Mouse (Mus musculus): ENCODE measurements around the gene Ptk6.

Ptk6 gene

DNA sequence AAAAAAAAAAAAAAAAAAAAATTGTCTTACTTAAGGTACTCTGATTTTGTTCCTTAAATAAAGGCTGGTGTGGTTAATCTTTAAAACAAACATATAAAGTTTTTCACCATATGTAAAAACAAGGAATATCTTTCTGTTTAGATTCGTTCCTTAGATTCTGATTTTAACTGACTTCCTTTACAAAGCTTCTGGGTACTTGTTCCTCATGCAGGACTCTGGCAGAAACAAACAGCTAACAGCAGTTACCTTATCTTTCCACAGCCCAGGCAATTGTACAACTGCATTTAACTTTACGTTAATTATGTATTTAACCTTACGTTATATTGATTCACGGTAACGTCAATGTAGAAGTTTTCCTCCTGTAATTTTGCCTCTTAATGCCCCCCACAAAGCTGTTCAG, 36.1 kb downstream of the Ptk6 start:
- DNase-seq (ENCODE audit: extremely low spot score, low read depth, low spot score), result no peak

GRCm38 (mm10) chr2:181160821-181161220, 41.8 kb downstream of the Ptk6 start:
- no peak for DNase-seq (ENCODE audit: extremely low spot score, low read depth, low spot score)

- DNase-seq (ENCODE audit: extremely low spot score, low read depth, low spot score), result no peak
These were observed 42.8 kb downstream of the Ptk6 start for GRCm38 (mm10) chr2:181159771-181160170.

DNA sequence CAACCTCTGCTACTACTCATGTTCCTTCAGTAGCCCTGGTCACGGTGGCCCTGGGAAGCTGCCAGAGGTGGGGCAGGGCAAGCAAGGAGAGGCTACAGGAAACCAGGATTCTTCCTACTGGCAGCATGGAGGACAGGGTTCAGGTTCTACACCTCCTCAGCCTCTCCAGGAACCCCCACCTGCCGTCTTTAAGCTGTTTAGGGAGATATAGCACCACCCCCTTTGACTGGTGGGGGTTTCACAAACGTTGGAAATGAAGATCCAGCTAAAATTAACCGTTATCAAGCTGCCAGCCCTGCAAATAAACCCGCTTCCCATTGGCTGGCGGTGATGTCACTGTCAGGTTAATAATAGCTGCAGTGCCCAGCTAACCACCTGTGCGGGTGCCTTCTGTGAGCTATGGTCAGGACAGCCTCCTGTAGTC, 43.5 kb downstream of the Ptk6 start:
- no peak for DNase-seq (ENCODE audit: extremely low spot score, low read depth, low spot score)

- no peak for DNase-seq (ENCODE audit: extremely low spot score, low read depth, low spot score)
These were observed 44.1 kb downstream of the Ptk6 start for GRCm38 (mm10) chr2:181158471-181158870.

DNA sequence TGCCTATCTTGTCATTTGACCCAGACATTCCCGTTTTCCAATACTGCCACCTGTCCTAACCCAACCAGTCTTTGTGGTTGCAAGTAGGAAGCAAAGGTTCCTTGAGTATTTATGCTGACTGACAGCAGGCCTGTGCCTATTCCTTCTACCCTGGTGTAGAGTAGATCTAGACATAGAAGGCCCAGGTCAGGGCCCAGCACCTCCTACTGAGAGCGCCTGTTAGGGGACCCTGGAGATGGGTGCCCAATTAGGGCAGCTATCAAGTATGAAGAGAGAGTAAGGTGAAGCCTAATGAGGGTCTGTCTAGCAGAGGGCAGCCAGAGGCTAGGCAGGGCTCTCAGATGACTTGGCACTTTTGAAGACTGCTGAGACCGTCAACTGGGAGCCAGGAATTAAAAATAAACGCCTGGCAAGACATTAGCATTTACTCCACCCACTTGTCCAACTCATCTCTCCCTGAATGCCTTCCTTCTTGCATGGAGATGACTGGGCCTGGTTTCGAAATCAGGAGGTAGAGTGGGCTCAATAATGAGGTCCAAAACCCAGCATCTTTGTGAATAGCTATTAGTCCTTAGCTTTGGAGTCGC, 44.8 kb downstream of the Ptk6 start:
- no peak for DNase-seq (ENCODE audit: extremely low spot score, low read depth, low spot score)

GRCm38 (mm10) chr2:181157180-181157579, 45.4 kb downstream of the Ptk6 start:
- no peak for DNase-seq (ENCODE audit: extremely low spot score, low read depth, low spot score)

- DNase-seq (ENCODE audit: extremely low spot score, low read depth, low spot score), result no peak
These were observed 46.1 kb downstream of the Ptk6 start, which contains the start of gene Eef1a2 for GRCm38 (mm10) chr2:181156248-181157121. Gene Eef1a2 (minus strand): TSS chr2:181157014.

- DNase-seq (ENCODE audit: extremely low spot score, low read depth, low spot score), result no peak
These were observed 46.8 kb downstream of the Ptk6 start for GRCm38 (mm10) chr2:181155801-181156200.

- DNase-seq (ENCODE audit: extremely low spot score, low read depth, low spot score), result no peak
These were observed 47.7 kb downstream of the Ptk6 start for GRCm38 (mm10) chr2:181154831-181155415.

- DNase-seq (ENCODE audit: extremely low spot score, low read depth, low spot score), result no peak
These were observed 48.2 kb downstream of the Ptk6 start for GRCm38 (mm10) chr2:181154361-181154760.

DNA sequence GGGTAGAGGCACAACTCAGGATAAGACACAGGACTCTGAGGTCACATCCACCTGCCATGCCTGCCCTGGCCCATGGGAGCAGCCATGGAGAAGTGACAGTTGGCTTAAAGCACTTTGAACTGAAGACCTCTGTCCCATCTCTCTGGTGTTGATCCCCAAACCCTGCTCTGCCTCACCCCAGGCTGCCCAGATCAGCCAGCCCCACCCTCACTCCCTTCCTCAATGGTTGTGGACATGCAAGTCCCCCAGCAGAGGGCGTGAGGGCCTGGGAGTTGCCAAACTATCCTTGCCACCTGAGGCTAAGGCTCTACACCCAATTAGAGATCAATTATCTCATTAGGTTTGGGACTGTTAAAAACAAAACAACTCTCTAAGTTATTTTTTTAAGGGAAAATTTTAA, 48.8 kb downstream of the Ptk6 start:
- DNase-seq (ENCODE audit: extremely low spot score, low read depth, low spot score), result no peak

DNA sequence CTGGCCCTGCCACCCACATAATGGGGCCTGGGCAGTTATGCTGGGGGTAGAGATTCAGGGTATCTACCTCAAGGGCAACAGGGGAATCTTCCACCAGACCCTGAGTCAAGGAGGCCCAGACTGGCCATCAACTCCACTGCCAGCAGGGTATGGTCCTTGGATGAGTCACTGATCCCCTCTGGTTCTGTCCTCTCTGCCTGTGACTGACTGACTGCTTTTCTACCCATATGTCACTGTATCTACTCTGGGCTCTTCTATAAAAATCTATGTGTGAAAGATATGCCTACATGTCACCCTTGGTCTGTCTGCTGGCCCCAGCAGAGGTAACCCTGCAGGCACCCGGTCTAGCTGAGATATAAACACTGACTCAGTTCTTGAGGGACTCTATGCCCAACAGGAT, 49.5 kb downstream of the Ptk6 start:
- no peak for DNase-seq (ENCODE audit: extremely low spot score, low read depth, low spot score)

- DNase-seq (ENCODE audit: extremely low spot score, low read depth, low spot score), result no peak
These were observed 49.9 kb downstream of the Ptk6 start for GRCm38 (mm10) chr2:181152701-181153100.

GRCm38 (mm10) chr2:181150281-181150680, 52.3 kb downstream of the Ptk6 start:
- no peak for DNase-seq (ENCODE audit: extremely low spot score, low read depth, low spot score)

GRCm38 (mm10) chr2:181148318-181148955, 54.2 kb downstream of the Ptk6 start:
- no peak for DNase-seq (ENCODE audit: extremely low spot score, low read depth, low spot score)

GRCm38 (mm10) chr2:181147546-181148317, 54.9 kb downstream of the Ptk6 start:
- no peak for DNase-seq (ENCODE audit: extremely low spot score, low read depth, low spot score)

DNA sequence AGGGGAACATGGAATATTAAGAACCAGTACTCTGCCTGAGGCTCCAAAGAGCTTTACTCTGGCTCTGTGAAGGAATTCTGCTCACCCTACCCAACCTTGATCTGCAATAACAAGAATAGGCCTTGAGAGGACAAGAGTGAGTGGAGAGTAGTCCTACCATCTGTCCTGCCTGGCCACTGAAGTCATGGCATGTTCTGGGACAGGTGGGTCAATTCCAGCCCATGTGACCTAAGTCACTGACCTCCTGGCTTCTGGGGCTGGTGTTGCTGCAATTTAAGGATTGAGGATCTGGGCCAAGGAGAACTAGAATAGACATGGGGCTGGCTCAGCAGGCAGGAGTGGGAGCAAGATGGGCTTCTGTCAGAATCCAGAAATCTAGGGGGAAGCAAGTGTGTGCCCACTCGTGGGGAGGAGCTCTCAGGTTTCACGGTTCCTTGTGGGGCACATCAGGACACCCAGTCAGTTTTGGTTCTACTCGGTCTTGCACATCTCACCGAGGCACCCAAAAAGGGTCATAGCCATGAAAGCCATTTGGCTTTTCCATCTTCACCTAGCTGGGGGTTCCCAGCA, 55.5 kb downstream of the Ptk6 start:
- DNase-seq (ENCODE audit: extremely low spot score, low read depth, low spot score), result no peak

- no peak for DNase-seq (ENCODE audit: extremely low spot score, low read depth, low spot score)
These were observed 57.9 kb downstream of the Ptk6 start for GRCm38 (mm10) chr2:181144675-181145074.
